Mouse (Mus musculus) MEL (cell line): ENCODE measurements around the gene Natd1. TPM values are rescaled to one million over a fixed set of nuclear protein-coding genes. Genes with fewer than 3 reads are reported as not detected.
A peak's percentile ranks its signal among the peaks of the same experiment; 100 is the strongest.

ENCODE experiments used
- DNase-seq: peaks from one replicate; pipeline ENCODE4 v3.0.0; 2011; ENCODE audit warnings: low read depth, low spot score
- H3K27ac ChIP-seq: 2 replicates; pipeline ENCODE4 v1.5.1; 2012; ENCODE audit warnings: low read depth, mild to moderate bottlenecking, control low read depth, low read length, moderate library complexity; ENCODE audit not compliant: control insufficient read depth
- H3K27me3 ChIP-seq, 2 experiments: fragments of 150-350 bp in 1 of 2; sonication (generic) in 1 of 2; 2 replicates each; pipeline ENCODE4 v1.6.1; 2012; ENCODE audit warnings: low read length in 2 of 2, mild to moderate bottlenecking in 2 of 2, improper control_type of control experiment in 1 of 2, moderate library complexity in 1 of 2; ENCODE audit not compliant: insufficient read depth in 2 of 2, control insufficient read depth in 1 of 2
- H3K36me3 ChIP-seq, 2 experiments: 2 replicates each; pipeline ENCODE4 v1.6.1; 2012 to 2014; ENCODE audit warnings: low read length in 2 of 2, improper control_type of control experiment in 1 of 2, inconsistent platforms in 1 of 2, mild to moderate bottlenecking in 1 of 2; ENCODE audit not compliant: insufficient read depth in 2 of 2, control insufficient read depth in 1 of 2
- H3K4me1 ChIP-seq, 2 experiments: fragments of 150-350 bp in 1 of 2; sonication (generic) in 1 of 2; 2 replicates each; pipeline ENCODE4 v1.6.1; 2012; ENCODE audit warnings: low read length in 2 of 2, improper control_type of control experiment in 1 of 2, mild to moderate bottlenecking in 1 of 2; ENCODE audit not compliant: insufficient read depth in 2 of 2, control insufficient read depth in 1 of 2
- H3K4me3 ChIP-seq, 2 experiments: fragments of 150-350 bp in 1 of 2; sonication (generic) in 1 of 2; 2 replicates each; pipeline ENCODE4 v1.5.1; 2012; ENCODE audit warnings: low read depth in 2 of 2, low read length in 2 of 2, mild to moderate bottlenecking in 2 of 2, moderate library complexity in 2 of 2, control low read depth in 1 of 2, improper control_type of control experiment in 1 of 2; ENCODE audit not compliant: control insufficient read depth in 1 of 2, insufficient read depth in 1 of 2
- H3K79me2 ChIP-seq: 2 replicates; pipeline ENCODE4 v1.6.1; 2012; ENCODE audit warnings: mild to moderate bottlenecking, low read length, moderate library complexity; ENCODE audit not compliant: control insufficient read depth, poor library complexity, insufficient read depth
- H3K9ac ChIP-seq: 2 replicates; pipeline ENCODE4 v1.6.1; 2012; ENCODE audit warnings: low read depth, mild to moderate bottlenecking, control low read depth, low read length, moderate library complexity; ENCODE audit not compliant: control insufficient read depth, poor library complexity, severe bottlenecking
- H3K9me3 ChIP-seq: fragments of 150-350 bp; sonication (generic); replicated peaks from 2 replicates; pipeline ENCODE4 v1.6.1; 2012; ENCODE audit warnings: mild to moderate bottlenecking, low read length, improper control_type of control experiment, moderate library complexity; ENCODE audit not compliant: insufficient read depth
- BHLHE40 ChIP-seq: IDR thresholded peaks from 2 replicates; pipeline ENCODE4 v1.6.1; 2012; ENCODE audit warnings: low read depth, mild to moderate bottlenecking, inconsistent platforms, low read length, improper control_type of control experiment, borderline replicate concordance
- CHD1 ChIP-seq: IDR thresholded peaks from 2 replicates; pipeline ENCODE4 v1.6.1; 2012; ENCODE audit warnings: low read depth, mild to moderate bottlenecking, inconsistent platforms, low read length, improper control_type of control experiment
- E2F4 ChIP-seq: IDR thresholded peaks from 2 replicates; pipeline ENCODE4 v1.6.1; 2011; ENCODE audit warnings: low read depth, low read length, improper control_type of control experiment, borderline replicate concordance
- ELF1 ChIP-seq: IDR thresholded peaks from 2 replicates; pipeline ENCODE4 v1.6.1; 2014; ENCODE audit warnings: low read depth, mild to moderate bottlenecking, inconsistent platforms, low read length, improper control_type of control experiment, moderate library complexity
- ETS1 ChIP-seq: IDR thresholded peaks from 2 replicates; pipeline ENCODE4 v1.6.1; 2012; ENCODE audit warnings: low read depth, mild to moderate bottlenecking, inconsistent platforms, low read length, improper control_type of control experiment, moderate library complexity
- GABPA ChIP-seq: IDR thresholded peaks from 2 replicates; pipeline ENCODE4 v1.6.1; 2012; ENCODE audit warnings: low read depth, mild to moderate bottlenecking, inconsistent platforms, low read length, improper control_type of control experiment, moderate library complexity
- HCFC1 ChIP-seq: IDR thresholded peaks from 2 replicates; pipeline ENCODE4 v1.6.1; 2012; ENCODE audit warnings: low read depth, mild to moderate bottlenecking, inconsistent platforms, low read length, improper control_type of control experiment, moderate library complexity
- JUND ChIP-seq: IDR thresholded peaks from 2 replicates; pipeline ENCODE4 v1.6.1; 2011; ENCODE audit warnings: low read depth, mild to moderate bottlenecking, improper control_type of control experiment, low read length
- KAT2A ChIP-seq: conservative IDR thresholded peaks from 2 replicates; pipeline ENCODE4 v1.6.1; 2012; ENCODE audit warnings: low read depth, low read length, improper control_type of control experiment, inconsistent platforms
- MAX ChIP-seq: IDR thresholded peaks from 2 replicates; pipeline ENCODE4 v1.6.1; 2011; ENCODE audit warnings: low read length, improper control_type of control experiment
- MXI1 ChIP-seq: IDR thresholded peaks from 2 replicates; pipeline ENCODE4 v1.6.1; 2011; ENCODE audit warnings: mild to moderate bottlenecking, low read depth, low read length, improper control_type of control experiment
- MYC ChIP-seq: IDR thresholded peaks from 2 replicates; pipeline ENCODE4 v1.6.1; 2011; ENCODE audit warnings: low read depth, mild to moderate bottlenecking, low read length, improper control_type of control experiment, moderate library complexity
- NELFE ChIP-seq: IDR thresholded peaks from 2 replicates; pipeline ENCODE4 v1.6.1; 2011; ENCODE audit warnings: low read depth, low read length, improper control_type of control experiment
- NRF1 ChIP-seq: IDR thresholded peaks from 2 replicates; pipeline ENCODE4 v1.6.1; 2014; ENCODE audit warnings: low read depth, mild to moderate bottlenecking, inconsistent platforms, low read length, improper control_type of control experiment, moderate library complexity; ENCODE audit not compliant: poor library complexity, insufficient read depth, severe bottlenecking
- POLR2A ChIP-seq, 2 experiments: IDR thresholded peaks; 2 replicates each; pipeline ENCODE4 v1.6.1; 2011 to 2012; ENCODE audit warnings: low read length in 2 of 2, mild to moderate bottlenecking in 2 of 2, control low read depth in 1 of 2, improper control_type of control experiment in 1 of 2, low read depth in 1 of 2, moderate library complexity in 1 of 2; ENCODE audit not compliant: control insufficient read depth in 1 of 2, insufficient read depth in 1 of 2, poor library complexity in 1 of 2
- POLR2AphosphoS2 ChIP-seq: IDR thresholded peaks from 2 replicates; pipeline ENCODE4 v1.6.1; 2011; ENCODE audit warnings: low read length, improper control_type of control experiment
- POLR2AphosphoS5 ChIP-seq: IDR thresholded peaks from 2 replicates; pipeline ENCODE4 v1.6.1; 2012; ENCODE audit warnings: low read depth, borderline replicate concordance, mild to moderate bottlenecking, inconsistent platforms, low read length, moderate library complexity, mixed read lengths
- RCOR1 ChIP-seq: IDR thresholded peaks from 2 replicates; pipeline ENCODE4 v1.6.1; 2012; ENCODE audit warnings: low read depth, mild to moderate bottlenecking, inconsistent platforms, low read length, improper control_type of control experiment
- SIN3A ChIP-seq: IDR thresholded peaks from 2 replicates; pipeline ENCODE4 v1.6.1; 2012; ENCODE audit warnings: low read length, improper control_type of control experiment, inconsistent platforms
- SMC3 ChIP-seq: IDR thresholded peaks from 2 replicates; pipeline ENCODE4 v1.6.1; 2011; ENCODE audit warnings: low read depth, low read length, improper control_type of control experiment
- TAL1 ChIP-seq: IDR thresholded peaks from 2 replicates; pipeline ENCODE4 v1.6.1; 2012; ENCODE audit warnings: mild to moderate bottlenecking, inconsistent platforms, low read length, moderate library complexity, mixed read lengths
- TBP ChIP-seq: IDR thresholded peaks from 2 replicates; pipeline ENCODE4 v1.8.0; 2011; ENCODE audit warnings: low read depth, low read length, improper control_type of control experiment
- TCF12 ChIP-seq: IDR thresholded peaks from 2 replicates; pipeline ENCODE4 v1.6.1; 2014; ENCODE audit warnings: low read depth, mild to moderate bottlenecking, inconsistent platforms, low read length, improper control_type of control experiment, moderate library complexity
- USF1 ChIP-seq: IDR thresholded peaks from 2 replicates; pipeline ENCODE4 v1.6.1; 2014; ENCODE audit warnings: low read depth, mild to moderate bottlenecking, inconsistent platforms, low read length, improper control_type of control experiment, moderate library complexity
- USF2 ChIP-seq, 2 experiments: IDR thresholded peaks; 2 replicates each; pipeline ENCODE4 v1.6.1; 2011 to 2012; ENCODE audit warnings: improper control_type of control experiment in 2 of 2, low read length in 2 of 2, borderline replicate concordance in 1 of 2, inconsistent platforms in 1 of 2, low read depth in 1 of 2, mild to moderate bottlenecking in 1 of 2; ENCODE audit not compliant: insufficient read depth in 1 of 2
- ZC3H11A ChIP-seq: IDR thresholded peaks from 2 replicates; pipeline ENCODE4 v1.6.1; 2012; ENCODE audit warnings: low read depth, mild to moderate bottlenecking, inconsistent platforms, low read length, improper control_type of control experiment
- ZKSCAN1 ChIP-seq: IDR thresholded peaks from 2 replicates; pipeline ENCODE4 v1.6.1; 2012; ENCODE audit warnings: low read depth, mild to moderate bottlenecking, inconsistent platforms, low read length, improper control_type of control experiment, moderate library complexity
- ZMIZ1 ChIP-seq: IDR thresholded peaks from 2 replicates; pipeline ENCODE4 v1.6.1; 2012; ENCODE audit warnings: low read depth, mild to moderate bottlenecking, inconsistent platforms, low read length, improper control_type of control experiment, moderate library complexity
- polyA plus RNA-seq, 2 experiments: library from polyadenylated mRNA; stranded (reverse) in 1 of 2; unstranded in 1 of 2; fragments of >175 nt in 1 of 2; fragments of >200 nt in 1 of 2; gene quantifications; 2 replicates each; pipeline versions ENCODE4 v1.2.1 to v1.2.4; 2012; ENCODE audit warnings: low replicate concordance in 2 of 2, low read depth in 1 of 2; ENCODE audit not compliant: insufficient read length in 2 of 2, insufficient read depth in 1 of 2, missing spikeins in 1 of 2
- total RNA-seq: library from RNA; depleted of rRNA; stranded (reverse); fragments of 300-350 nt; gene quantifications from 2 replicates; pipeline ENCODE4 v1.2.3, GENCODE M21; 2012

The Natd1 gene
- total and polyA plus RNA-seq, 3 experiments: 3.0 to 10.9 TPM; not detected in 1

- H3K27ac ChIP-seq: no peak overlapping the region; the same call in 1 of the 2 replicates
- TF ChIP-seq ETS1 (0 out of 2 replicates have a peak, but pooled peaks have one; percentile 37), ZMIZ1 (peak; percentile 77; the same call in 1 of the 2 replicates), MXI1 (peak; percentile 95), SIN3A (peak; percentile 81; the same call in 1 of the 2 replicates), NRF1 (no peak), MYC (peak; percentile 75; the same call in 1 of the 2 replicates), ELF1 (0 out of 2 replicates have a peak, but pooled peaks have one; percentile 35), MAX (no peak; the same call in none of the 2 replicates)
These were observed 16.8 kb upstream of the Natd1 start for GRCm38 (mm10) chr11:60931282-60931868.

DNA sequence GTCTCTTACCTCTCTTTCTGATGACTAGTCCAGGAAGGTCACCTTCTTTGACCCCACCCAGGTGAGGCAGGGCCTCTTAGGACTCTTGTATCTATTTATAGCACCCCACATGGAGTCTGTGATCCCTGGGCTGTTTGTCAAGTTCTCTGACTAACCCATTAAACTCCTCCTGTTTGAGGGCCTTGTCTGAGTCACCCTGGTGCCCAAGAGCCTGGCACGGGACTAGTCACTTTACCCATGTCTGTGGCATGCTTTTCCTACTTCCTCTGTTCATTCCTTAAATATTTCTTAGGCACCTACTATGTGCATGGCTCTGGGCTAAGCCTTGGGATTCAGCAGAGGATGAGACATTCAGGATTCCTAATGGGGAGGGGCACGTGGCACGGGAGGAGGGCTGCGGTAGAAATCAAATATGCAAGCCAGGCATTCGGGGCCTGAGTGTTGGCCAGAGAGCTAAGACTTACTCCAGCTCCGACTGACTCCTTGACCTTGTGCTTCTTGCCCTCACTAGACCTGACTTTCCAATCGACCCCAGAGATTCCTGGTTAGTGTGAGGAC lies 16.3 kb upstream of the Natd1 start:
- no peaks in the 10 kb centered on the region for H3K9me3 ChIP-seq
- peak overlapping the region; percentile 73 for H3K9ac ChIP-seq
- peaks cover 15 to 41% of the 10 kb centered on the region in 2 experiments for H3K4me1 ChIP-seq
- peak overlapping the region; percentile 64 to 72 for H3K4me3 ChIP-seq
- peaks cover 0 to 26% of the 10 kb centered on the region in 2 experiments; a peak in 2 of 4 replicates for H3K36me3 ChIP-seq
- H3K79me2 ChIP-seq: peaks cover 58% of the 10 kb centered on the region
- no peak overlapping the region; the same call in 1 of the 2 replicates for H3K27ac ChIP-seq
- H3K27me3 ChIP-seq: no peaks in the 10 kb centered on the region
- peak; percentile 61 for DNase-seq
- TF ChIP-seq KAT2A (no peak), POLR2A (IDR thresholded peaks at IDR 0.05; ENCODE audit: control insufficient read depth in 1 of 2, insufficient read depth in 1 of 2, low read depth in 1 of 2, low read length in 2 of 2, poor library complexity in 1 of 2) (no peak), NELFE (no peak), GABPA (no peak), ZC3H11A (no peak), MXI1 (0 out of 2 replicates have a peak, but pooled peaks have one; percentile 47), E2F4 (no peak), NRF1 (no peak), HCFC1 (no peak), CHD1 (no peak), ZKSCAN1 (peak; percentile 75), USF1 (peak; percentile 78), MYC (peak; percentile 75), POLR2AphosphoS2 (no peak), SIN3A (peak; percentile 16; the same call in 1 of the 2 replicates), ETS1 (no peak), JUND (no peak), RCOR1 (no peak), TBP (no peak), TAL1 (no peak), MAX (peak; percentile 79), BHLHE40 (peak; percentile 57; the same call in 1 of the 2 replicates), POLR2AphosphoS5 (no peak), USF2 (IDR thresholded peaks at IDR 0.05; ENCODE audit: borderline replicate concordance in 1 of 2, insufficient read depth in 1 of 2, low read depth in 1 of 2, low read length in 2 of 2) (no peak), TCF12 (no peak), SMC3 (no peak)

More at GRCm38 (mm10) chr11:60931282-60931868, 16.8 kb upstream of the Natd1 start:
- H3K79me2 ChIP-seq: peaks cover 64% of the 10 kb centered on the region
- H3K36me3 ChIP-seq: peaks cover 0 to 32% of the 10 kb centered on the region in 2 experiments; a peak in 2 of 4 replicates
- H3K27me3 ChIP-seq: no peaks in the 10 kb centered on the region
- no peaks in the 10 kb centered on the region for H3K9me3 ChIP-seq
- peaks cover 18 to 47% of the 10 kb centered on the region in 2 experiments for H3K4me1 ChIP-seq
- no peak for DNase-seq
- H3K4me3 ChIP-seq: peak overlapping the region; percentile 64 to 72
- peak overlapping the region; percentile 73 for H3K9ac ChIP-seq
